Mouse (Mus musculus) gastrocnemius, postnatal 4 days (tissue): ENCODE results near the gene Def8. TPM values are rescaled to one million over a fixed set of nuclear protein-coding genes. Genes with fewer than 3 reads are reported as not detected.
"Not testable (repeated sequence)": the region's sequence is repeated elsewhere in the genome, so short reads cannot be mapped to it uniquely, and the experiment has no call there.

ENCODE experiments used
- DNase-seq, 2 experiments: peaks; one replicate each; pipeline ENCODE4 v3.0.0; 2021 to 2022; ENCODE audit warnings: low spot score in 2 of 2, mixed read lengths in 2 of 2
- total RNA-seq, 2 experiments: library from RNA; stranded (reverse); gene quantifications; 2 replicates each; pipeline ENCODE4 v1.2.3; 2021

The Def8 gene
- total RNA-seq, 2 experiments from 2014 or later, result 32.2 to 37.3 TPM

DNA sequence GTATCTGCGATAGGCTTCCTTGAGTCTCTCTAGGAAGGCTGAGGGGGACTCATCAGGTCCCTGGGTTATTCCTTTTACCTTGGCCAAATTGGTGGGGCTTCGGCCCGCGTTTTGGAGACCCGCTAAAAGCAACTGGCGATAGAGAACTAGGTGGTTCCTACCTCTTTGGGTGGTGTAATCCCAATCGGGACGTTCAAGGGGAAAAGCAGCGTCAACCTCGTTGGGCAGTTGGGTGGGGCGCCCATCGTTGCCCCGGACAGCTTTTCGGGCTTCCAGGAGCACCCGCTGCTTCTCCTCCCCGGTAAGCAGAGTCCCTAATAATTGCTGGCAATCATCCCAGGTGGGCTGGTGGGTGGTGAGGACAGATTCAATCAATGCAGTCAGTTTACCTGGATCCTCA, 9.1 kb downstream of the Def8 start:
- DNase-seq, result no peak

DNA sequence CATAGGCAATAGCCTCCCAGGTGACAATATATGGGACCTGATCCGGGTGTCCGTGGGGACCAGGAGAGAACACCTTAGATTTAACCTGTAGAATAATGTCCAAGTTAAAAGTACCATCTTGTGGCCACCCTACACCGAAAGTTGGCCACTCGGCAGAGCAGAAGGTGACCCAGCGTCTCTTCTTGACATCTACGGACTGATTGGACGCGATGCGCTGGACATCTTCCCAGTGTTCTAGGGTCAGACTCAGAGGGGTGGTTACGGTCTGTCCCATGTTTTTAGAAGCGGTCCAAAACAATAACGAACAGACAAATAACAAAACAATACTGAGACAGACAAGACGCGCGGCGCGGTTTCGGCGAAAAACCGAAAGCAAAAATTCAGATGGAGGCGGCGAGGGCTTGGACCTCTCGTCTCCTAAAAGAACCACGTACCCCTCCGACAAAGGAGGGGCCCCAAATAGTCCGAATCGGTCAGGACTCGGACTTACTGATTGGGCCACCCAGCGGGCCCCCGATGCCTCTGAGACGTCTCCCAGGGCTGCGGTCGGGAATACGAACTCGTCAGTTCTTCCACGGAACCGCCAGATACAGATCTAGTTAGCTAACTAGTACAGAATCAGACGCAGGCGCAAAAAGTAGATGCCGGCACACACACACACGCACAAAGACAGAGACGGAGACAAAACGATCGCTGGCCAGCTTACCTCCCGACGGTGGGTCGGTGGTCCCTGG, 10.1 kb downstream of the Def8 start:
- not testable (repeated sequence) for DNase-seq

DNA sequence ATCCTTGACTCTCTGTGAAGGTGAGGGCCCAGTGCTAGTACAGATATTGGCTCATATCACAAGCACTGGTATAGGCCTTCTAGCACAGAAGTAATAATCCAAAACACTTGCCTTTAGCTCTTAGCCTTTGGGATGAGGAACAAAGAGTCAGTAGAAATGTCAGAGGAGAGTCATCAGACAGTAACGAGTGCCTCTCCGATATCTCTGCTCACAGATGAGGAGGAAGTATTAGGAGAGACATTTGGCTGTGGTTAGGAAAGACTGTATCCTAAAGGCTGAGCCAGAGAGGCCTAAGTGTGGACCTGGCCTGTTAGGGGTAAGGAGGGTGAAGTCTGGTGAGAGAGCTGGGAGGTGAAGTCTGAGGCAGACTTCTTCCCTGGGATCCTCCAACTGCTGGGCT, 18.5 kb downstream of the Def8 start:
- DNase-seq, result no peak

DNA sequence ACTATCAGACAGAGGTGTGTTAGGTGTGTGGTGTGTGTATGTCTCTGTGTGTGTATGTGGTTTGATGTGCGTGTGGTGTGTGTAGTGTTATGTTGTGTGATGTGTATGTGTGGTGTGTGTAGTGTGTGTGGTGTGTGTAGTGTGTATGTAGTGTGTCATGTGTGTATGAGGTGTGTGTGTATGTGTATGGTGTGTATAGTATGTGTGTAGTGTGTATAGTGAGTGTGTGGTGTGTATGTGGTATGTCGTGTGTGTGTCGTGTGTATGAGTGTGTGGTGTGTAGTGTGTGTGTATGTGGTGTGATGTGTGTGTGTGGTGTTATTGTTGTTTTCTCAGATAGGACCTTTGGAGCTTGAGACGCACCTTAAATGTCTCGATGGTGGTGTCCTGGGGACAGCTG, 19.0 kb downstream of the Def8 start:
- no peak for DNase-seq

DNA sequence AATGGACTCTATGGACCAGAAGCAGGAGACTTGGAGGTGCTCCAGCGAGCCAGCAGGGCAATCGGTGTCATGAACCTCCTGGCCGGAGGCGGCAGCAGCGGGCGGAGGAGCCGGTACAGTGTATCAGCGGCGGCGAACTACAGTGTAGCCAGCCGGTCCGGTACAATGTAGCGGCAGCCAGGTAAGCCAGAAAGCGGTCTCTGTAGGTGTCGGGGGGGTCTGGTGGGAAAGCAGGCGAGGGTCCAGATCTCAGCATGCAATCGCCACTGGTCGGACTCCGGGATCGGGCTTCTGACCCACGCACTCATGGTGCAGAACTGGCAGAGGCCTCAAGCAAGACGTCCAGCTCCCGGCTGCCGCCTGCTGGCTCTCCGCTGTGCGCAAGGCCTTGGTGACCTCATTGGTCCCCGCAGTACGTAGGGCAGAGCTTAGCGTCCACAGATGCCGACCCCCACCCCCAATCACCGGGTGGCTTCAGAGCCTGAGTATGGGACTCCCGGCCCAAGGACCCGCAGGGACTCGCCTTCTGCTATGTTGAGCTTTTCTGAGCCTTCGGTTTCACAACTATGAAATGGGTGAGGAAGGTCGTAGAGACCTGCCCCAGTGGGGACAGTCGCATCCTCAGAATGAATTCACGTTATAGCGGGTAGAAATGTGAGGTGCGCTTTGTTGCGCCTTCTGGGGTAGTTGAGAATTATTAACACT, 19.7 kb downstream of the Def8 start:
- DNase-seq, result peak; percentile 82 to 95

DNA sequence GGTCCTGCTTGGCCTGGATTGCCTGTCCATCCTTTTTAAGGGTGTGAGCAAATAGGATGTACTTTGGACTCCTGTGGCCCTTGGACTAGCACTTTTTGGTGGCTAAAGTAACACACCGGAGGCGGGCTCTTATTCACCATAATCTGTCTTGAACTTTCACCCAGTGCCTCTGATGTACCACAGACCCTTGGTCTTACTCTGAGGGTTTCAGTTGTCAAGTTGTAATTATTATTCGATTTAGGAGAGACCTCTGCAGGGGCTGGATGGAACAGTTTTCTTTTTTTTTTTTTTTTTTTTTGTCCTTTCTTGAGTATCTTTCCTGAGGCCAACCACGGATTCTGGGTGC, 20.2 kb downstream of the Def8 start:
- no peak for DNase-seq

DNA sequence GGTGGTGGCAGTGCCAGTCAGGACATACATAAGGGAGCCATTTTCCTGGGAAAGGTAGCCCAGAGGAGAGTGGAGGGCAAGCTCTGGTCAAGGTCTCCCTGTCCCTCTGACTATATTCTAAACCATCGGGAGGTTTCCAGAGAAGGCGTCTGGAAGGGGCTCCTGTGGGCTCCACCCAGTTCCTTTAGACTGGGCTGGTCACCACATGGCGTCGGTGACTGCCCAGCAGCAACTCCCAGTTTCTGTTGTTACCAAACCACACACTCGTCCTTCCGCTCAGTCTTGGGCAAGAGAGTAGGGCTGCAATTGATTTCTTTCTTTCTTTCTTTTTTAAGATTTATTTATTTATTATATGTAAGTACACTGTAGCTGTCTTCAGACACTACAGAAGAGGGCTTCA, 20.8 kb downstream of the Def8 start:
- no peak for DNase-seq

DNA sequence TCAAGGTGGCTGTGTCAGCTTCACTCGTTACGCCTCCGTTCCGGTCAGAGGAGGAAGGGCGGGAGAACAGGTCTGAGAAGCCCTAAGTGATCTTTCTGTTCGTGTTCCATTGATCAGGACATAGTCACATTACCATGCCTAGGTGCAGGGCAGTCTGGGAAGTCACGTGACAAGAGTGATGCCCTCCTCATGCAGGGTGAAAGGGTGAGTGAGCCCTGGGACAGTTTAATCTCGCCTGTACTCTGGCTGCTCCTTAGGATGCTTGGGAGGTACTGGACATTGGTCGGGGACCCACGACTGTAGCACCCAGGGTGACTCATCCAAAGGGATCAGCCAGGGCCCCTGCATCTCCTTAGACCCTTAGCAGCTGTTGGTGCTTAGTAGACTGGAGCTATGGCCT, 22.7 kb downstream of the Def8 start:
- no peak for DNase-seq

DNA sequence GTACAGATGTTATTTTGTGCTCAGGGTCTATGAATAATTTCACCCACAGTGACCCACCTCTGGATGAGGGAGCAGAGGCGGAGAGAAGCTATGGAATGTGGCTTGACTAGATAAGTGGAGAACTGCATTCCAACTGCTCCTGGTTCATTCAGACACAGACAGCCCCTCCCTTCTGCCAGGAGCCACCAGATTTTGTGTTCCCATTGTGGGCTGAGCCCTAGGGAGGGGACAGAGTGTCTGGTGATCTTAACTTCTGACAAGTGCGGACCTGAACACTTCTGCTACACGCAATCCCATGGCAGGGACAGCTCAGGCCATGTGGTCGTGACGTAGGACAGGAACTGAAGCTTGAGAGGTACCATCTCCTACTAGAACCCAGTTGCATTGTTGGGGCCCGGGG, 23.5 kb downstream of the Def8 start:
- DNase-seq, result no peak

DNA sequence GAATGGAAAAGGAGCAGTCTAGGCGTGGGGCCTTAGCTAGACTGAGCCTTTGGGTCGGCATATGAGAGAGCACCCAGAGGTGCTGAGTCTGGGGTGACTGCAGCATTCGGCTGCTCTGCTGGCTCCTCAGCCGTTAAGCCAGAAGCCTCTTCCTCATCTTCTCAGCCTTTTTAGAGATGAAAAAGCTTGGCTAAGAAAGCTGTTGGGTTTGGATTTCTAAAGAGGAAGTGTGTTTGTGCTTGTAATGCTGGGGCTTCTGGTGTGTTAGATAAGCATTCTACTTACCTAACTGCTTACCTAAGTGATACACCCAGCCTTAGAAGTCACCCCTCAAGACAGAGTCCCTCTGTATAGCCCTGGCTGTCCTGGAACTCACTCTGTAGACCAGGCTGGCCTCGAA, 27.5 kb downstream of the Def8 start:
- DNase-seq, result no peak

DNA sequence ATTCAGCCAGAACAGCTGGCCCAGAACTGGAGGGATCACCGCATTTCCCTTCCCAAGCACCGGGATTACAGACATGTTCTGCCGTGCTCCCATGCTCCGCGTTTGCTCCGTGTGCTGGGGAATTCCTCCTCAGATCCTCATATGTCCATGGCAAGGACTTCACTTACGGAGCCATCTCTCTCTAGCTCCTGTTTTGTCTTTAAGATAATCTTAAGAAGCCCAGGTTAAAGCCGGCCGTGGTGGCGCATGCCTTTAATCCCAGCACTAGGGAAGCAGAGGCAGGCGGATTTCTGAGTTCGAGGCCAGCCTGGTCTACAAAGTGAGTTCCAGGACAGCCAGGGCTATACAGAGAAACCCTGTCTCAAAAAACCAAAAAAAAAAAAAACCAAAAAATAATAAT, 28.4 kb downstream of the Def8 start:
- DNase-seq, result not testable (repeated sequence)

DNA sequence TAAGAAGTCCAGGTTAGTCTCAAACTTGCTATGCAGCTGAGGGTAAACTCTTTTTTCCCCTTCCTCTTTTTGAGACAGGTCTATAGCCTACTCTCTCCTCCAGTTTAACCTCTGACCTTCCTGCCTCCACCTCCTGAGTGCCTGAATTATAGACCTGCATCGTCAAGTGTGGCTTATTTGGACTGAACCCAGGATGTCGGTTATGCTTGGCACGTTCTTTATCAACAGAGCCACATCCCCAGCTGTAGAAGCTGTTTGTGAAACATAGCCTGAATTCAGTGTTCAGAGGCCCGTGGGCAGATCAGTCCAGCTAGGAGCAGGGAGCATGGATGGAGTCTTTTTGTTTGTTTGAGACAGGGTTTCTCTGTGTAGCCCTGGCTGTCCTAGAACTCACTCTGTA, 28.8 kb downstream of the Def8 start:
- no peak for DNase-seq

DNA sequence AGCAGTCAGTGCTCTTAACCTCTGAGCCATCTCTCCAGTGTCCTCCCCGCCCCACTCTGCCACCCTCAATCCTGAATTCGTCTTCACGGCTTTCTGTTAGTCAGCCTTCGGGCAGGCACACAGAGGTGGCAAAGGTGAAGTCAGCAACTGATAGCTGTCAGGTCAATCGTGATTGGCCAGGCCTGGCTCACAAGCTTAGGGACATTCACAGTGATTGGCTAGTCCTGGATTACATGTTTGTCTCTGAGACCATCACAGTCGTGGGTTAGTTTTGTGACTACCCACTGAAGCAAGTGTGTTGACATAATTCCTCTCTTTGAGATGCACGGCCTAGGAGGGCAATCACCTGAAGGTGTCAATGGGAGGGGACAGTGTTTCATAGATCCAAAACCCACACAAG, 30.0 kb downstream of the Def8 start:
- no peak for DNase-seq

DNA sequence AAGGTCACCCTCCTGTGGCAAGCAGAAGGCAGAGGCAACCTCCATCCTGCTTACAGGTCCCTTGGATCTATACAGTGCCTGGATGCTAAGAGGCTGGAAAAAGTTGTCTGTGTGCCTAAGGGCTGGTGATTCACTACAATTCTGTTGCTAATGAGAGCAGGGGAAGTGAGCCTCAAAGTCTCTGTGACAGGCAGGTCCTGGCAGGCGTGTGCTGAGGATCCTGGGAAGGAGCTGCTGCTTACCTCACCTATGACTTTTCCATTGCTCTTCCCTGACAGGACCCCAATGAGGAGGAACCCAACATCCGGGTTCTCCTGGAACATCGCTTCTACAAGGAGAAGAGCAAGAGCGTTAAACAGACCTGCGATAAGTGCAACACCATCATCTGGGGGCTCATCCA, 30.6 kb downstream of the Def8 start:
- DNase-seq, result no peak

DNA sequence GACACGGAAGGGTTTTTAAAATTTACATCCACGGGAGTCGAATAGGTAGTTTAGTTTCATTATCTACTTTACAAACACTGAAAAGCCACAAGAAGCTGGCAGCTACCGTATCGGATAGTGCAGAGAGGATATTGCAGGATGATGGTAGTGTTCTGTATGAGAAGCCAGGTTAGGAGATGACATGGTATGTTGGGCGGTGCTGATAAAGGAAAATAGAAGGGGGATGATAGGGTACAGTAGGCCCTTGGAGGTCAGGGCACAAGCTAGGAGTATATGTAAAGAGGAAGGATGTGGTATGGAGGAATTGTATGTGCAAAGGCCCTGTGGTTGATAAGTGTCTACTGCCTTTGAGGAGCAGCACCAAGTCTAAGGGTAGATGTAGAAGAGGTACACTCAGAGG, 31.2 kb downstream of the Def8 start:
- DNase-seq, result no peak

DNA sequence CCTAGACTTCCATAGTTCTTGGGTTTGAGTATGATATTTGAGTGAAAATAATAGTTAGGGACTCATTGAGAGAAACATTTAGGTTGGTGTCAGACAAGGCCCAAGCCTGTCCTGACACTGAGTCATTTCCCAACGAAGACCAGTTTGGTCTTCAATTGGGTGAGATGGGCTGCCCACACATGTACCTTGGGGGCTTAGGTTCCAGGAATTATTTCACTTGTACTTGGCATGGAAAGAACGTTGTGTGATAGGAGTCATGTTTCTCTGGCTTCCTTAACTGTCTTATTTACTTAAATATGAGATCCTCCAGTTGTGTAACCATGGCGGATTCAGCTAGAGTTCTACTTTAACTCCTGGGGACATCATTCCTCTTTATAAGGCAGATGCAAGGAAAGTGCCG, 40.3 kb downstream of the Def8 start:
- no peak for DNase-seq

DNA sequence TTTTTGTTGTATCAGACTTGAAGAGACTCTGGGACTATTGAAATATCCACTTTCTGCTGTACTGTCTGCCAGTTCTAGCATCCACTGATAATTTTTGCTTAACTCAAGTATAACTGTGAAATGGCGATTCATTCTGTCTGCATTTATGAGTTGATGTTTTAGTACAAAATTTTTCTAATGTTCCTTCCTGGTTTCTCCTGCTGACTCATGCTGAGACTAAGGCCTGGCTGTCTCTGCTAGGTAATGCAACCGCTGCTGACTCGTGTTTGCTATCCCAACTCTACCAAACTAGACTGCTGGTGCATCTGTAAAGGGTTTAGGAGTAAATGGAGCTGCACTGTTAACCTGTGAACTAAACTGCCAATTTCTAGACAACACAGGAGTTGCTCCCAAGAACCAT, 44.1 kb downstream of the Def8 start:
- DNase-seq, result no peak

DNA sequence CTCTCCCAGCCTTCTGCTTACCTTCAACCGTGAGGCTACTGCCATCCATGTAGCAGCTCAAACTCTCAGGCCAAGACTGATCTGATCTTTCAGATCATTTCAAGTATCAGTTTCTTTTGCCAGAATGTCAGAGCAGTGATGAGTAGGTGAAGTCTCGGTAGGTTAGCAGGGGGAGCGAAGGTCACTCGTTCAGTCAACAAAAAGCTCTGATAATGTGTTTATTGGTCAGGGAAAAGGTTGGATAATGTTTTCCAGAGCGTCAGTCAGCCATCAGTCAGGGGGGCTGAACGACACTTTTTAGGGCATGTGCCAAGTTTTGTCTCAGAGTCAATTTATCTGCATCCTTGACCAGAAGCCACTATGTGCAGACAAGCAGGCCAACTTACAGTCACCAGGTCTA, 49.7 kb downstream of the Def8 start:
- not testable (repeated sequence) for DNase-seq

DNA sequence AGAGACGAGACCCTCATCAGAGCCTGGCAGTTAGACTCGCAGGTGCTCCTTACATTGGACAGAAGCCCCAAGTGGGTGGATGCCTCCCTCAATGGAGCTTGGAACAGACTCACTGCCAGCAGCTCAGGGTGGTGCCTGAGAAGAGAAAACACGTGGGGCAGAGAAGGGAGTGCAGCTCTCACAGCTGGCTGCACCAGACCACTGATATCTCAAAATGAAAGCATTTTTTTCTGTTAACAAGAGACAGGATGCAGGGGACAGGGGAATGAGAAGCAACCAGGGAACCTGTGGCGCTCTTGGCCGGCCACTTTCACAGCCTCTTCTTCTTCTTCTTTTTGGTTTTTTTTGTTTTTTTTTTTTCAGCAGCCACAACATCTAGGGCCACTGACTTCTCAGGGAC, 51.2 kb downstream of the Def8 start:
- not testable (repeated sequence) for DNase-seq

DNA sequence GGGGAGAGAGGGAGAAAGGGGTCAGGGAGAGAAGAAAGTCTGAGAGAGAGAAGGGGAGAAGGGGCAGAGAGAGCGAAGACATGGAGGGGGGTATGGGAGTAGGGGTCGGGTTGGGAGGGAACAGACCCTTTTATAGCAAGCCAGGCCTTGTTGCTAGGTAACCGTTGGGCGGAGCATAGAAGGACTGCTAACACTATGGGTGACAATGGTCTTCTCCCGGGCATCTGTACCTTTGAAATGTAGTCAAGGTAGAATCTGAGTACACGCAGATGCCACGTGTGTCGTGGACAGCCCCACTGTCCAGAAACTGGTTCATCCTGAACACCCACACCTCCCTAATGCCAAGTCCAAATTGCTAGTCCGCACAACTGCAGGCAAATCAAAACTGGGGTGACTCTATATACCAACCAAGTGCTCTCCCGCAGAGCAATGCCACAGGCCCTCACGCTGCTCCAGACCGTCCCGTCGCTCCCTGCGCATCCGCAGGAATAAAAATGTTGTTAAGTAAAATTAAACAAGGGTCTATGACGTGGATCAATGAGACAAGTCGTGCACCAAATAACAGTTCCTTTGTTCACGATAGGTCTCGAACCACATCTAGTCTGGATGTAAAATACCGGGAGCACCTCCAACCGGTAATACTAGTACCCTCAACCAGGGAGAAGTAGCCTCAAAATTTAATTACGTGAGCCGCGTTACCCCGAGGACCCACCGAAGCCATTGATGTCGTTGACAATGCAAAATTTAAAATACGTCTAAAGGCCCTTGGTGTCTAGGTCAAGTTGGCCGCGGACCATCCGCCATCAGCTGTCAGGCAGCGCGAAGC, 53.8 kb downstream of the Def8 start:
- DNase-seq, result no peak

DNA sequence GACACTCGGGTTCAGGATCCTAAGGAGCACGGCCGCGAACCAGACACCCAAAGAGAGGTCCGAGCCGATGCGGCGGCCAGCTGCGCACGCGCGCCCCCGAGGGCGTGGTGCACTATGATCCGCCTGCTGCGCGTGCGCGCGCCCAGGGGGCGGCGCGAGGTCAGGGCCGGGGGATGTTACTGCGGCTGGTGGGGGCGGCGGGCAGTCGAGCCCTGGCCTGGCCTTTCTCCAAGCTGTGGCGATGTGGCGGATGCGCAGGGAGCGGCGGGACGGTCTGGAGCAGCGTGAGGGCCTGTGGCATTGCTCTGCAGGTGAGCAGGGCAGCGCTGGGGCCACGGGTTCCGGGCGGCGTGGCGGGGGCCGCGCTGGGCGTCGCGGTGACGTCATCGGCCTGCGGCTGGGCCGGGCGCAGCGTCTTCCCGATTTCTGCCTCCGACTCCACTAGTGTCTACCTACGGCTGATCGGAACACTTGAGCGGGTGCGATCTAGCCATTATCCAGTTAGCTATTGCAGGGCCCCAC, 54.5 kb downstream of the Def8 start, which contains the start of gene Afg3l1:
Gene Afg3l1 (plus strand): TSS at position 167 of the 522 bp plus-strand sequence.
- DNase-seq, result peak; percentile 88 to 95
